Mouse (Mus musculus): ENCODE results near the gene Txndc16.

Gene Txndc16

DNA sequence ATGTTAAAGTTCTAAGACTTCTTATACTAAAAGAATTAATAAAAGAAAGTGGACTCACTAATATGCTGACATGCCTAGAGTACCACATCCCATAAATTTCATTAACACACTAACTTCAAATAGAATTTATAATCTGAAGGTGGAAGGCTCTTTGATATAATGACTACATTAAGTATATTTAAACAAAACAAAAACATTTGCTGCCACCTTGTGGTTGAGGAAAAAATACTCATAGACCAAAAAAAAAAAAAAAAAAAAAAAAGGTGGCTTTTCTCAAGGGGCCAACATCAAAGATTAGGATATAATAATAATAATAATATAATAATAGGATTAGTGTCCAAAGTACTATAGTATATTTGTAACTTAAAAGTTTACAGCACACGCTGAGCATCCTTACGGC, 66.9 kb downstream of the Txndc16 start:
- DNase-seq (ENCODE audit: low spot score) = peak; percentile 54

- peak; percentile 69 for DNase-seq (ENCODE audit: low spot score)
These were observed 77.6 kb downstream of the Txndc16 start for GRCm38 (mm10) chr14:45142511-45142910.

DNA sequence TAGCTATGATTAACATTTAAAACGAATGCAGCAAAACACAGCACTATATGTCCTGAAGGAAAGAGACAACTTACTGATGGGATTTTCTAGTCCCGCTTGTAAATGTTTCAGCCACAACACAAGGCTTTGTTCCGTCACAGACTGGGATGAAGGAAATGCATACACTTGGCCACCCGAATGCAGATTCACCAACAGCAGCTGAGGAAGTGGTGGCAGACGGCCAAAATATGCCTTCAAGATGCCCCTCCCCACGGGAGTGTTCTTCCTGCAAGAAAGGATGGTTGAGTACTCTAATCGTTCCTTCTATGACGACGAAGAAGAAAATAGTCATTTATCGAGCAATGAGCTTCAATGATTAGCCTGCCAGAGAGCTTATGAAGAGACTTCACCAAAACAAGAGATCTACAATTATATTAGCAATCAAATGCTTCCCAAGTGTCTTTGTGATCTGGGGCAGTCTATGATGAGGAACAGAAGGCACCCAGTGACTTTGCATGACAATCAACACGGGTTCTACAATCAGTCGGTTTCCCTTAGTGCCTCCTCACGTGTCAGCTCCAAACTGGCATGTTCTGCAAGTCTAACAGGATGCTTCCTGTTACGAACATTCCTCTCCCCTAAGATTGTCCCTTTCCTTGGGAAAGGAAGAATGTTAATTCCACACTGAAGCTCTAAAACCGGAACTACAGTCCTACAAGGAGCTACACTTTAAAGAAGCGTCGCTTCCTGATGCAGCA, 79.6 kb downstream of the Txndc16 start:
- no peak for DNase-seq (ENCODE audit: low spot score)

- DNase-seq (ENCODE audit: low spot score) = no peak
These were observed 84.2 kb downstream of the Txndc16 start for GRCm38 (mm10) chr14:45135961-45136360.

DNA sequence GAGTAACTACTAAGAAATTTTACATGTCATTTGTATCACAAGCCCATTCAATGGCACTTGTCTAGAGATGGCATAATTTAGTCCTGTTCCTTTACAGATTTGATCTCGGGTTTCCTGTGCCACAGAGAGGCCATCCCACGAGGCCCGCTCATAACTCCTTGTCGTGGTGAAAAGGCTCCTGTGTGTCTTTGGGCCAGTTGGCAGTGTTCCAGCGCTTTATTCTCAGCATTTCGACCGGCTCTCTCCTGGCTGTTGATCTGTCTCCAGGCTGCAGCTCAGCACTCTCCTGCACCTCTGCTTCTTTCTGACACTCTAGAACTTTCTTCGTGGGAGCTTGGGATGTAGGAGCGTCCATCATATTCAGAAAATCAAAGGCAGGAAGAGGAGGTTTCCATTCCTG, 84.6 kb downstream of the Txndc16 start:
- peak; percentile 43 for DNase-seq (ENCODE audit: low spot score)

GRCm38 (mm10) chr14:45118359-45118758, 101.8 kb downstream of the Txndc16 start:
- DNase-seq (ENCODE audit: low spot score) = no peak

DNA sequence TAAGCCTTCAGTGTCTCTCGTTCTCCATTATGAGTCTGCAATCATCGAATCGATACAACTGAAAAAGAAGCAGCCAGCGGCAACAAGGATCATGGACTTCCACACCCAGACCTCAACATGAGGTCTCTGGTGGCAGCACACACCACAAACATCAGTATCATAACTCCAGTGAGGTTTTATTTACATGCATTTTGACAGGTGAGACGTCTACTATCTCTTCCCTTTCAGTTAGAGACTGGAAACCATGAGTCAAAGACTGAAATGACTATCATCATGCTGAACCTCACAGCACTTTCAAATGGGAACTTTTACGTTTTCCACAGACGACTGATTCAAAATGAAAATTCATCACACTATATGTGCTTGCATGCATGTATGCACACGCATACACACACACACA, 117.9 kb downstream of the Txndc16 start:
- DNase-seq (ENCODE audit: low spot score) = no peak

DNA sequence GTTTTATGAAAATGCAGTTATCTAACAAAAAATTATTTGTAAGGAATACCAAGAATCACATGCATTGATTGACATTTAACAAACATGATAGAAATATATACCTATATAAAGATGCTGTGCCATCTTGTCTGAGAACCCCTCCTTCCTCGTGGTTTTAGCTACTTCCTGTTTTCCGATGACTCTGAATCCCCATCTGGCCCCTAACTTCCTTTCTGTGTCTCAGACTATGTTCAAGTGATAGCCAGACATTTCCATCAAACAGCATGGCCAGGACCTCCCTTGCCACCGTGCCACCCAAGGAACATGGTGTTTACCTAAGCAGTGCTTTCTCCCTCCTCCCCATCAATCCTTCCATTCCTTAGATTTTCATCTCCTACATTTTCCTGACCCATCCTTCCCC, 127.8 kb downstream of the Txndc16 start:
- no peak for DNase-seq (ENCODE audit: low spot score)

- peak; percentile 73 for DNase-seq (ENCODE audit: low spot score)
These were observed 130.1 kb downstream of the Txndc16 start for GRCm38 (mm10) chr14:45090011-45090410.

- DNase-seq (ENCODE audit: low spot score) = no peak
These were observed 134.3 kb downstream of the Txndc16 start for GRCm38 (mm10) chr14:45085651-45086425.

DNA sequence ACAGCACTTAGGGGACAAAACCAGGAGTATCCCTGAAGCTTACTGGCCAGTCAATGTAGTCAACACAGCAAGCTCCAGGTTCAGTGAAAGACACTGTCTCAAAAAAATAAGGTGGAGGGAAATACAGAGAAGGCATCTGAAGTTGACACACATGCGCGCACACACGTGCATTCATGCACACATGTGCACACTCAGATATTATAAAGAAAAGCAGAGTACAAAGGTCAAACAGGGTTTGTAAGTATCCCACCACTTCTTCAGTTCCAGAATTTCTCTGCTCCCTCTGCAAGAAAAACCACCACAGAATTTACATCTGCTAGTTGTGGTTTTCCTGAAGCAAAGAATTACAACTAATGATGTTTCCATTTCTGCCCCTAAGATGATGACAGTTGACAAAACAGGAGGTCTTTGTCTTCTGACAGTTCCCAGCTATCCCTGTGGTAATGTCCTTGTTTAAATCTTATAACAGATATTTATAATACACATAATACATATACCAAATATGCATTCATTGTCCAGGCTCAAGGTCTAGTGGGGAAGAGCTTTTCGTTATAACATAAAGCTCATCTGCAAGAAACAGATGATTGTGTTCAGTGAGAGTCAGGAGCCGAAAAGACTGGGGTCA, 135.4 kb downstream of the Txndc16 start:
- DNase-seq (ENCODE audit: low spot score) = no peak

DNA sequence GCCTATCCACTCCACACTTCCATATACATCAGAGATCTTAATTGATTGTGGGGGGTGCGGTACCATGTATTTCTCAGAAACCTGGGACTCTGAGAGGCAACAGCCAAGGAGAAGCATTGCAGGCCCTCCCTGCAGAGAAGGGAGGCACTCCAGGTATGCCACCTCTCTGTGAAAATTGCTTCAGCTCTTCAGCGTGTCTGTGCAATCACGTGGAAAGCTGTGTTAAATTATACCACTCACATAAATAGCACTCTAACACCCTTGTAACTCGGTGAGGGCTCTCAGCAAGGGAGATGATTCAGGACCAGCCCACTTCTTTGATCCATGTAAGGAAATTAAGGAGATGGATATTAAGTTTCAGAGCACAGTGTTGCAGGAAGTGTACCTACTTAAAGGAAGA, 136.6 kb downstream of the Txndc16 start:
- DNase-seq (ENCODE audit: low spot score) = no peak

Measured in adipocyte (in vitro differentiated cells).